Mouse (Mus musculus): ENCODE measurements around the gene Prkag2.

- TF ChIP-seq CTCF (conservative IDR thresholded peaks at IDR 0.05; ENCODE audit: low read length): no peak
- no peak for TF ChIP-seq NANOG (IDR thresholded peaks at IDR 0.05; ENCODE audit: borderline replicate concordance, low read length)
- TF ChIP-seq POU5F1 (IDR thresholded peaks at IDR 0.05; ENCODE audit: borderline replicate concordance, low read length): no peak
These were observed 141.8 kb downstream of the Prkag2 start for GRCm38 (mm10) chr5:24958596-24958995.

Data from E14TG2a.4 (cell line).